Mouse (Mus musculus): ENCODE data around the gene March9.

GRCm38 (mm10) chr10:127080901-127081780 lies 21.2 kb upstream of the March9 start:
- TF ChIP-seq CTCF (IDR thresholded peaks at IDR 0.05; ENCODE audit: low read depth, low read length) (no peak), POLR2A (IDR thresholded peaks at IDR 0.05; ENCODE audit: borderline replicate concordance, low read depth, low read length) (no peak)

All from bone marrow macrophage, adult 2 months (primary cell).